Mouse (Mus musculus): ENCODE results near the gene Slc9a3r1. TPM values are rescaled to one million over a fixed set of nuclear protein-coding genes. Genes with fewer than 3 reads are reported as not detected.
A peak's percentile ranks its signal among the peaks of the same experiment; 100 is the strongest.

Slc9a3r1 gene
- total and polyA plus RNA-seq, 2 experiments, result 117 to 130 TPM

DNA sequence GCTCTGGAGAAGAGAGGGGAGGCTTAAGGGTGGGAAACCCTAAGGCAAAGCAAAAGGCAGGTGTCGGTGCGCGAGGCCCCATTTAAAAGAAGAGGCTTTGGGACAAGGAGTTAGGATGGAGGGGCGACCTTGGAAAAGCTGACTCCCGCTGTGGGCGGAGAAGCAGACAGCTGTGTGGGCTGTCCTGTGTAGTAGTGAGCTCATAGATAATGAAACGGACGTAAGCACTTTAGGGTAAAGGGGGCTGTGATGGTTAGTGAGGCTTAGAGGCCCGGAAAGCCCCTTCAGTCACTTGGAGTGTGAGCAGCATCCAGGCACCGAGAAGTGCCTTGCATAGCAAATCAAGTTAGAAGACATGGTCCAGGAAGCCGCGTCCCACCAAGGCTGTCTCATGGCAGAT is 24.6 kb downstream of the Slc9a3r1 start, which contains the start of gene Nat9:
Gene Nat9, minus strand, starts transcription at position 167 of the 400 bp plus-strand sequence.
- DNase-seq (ENCODE audit: extremely low read depth, low read depth, low spot score), result no peak
- WGBS, result 7% methylated on average over 12 of the region's 12 CpGs
- no peaks in the 10 kb centered on the region; the same call in 1 of the 2 replicates for H3K79me2 ChIP-seq (ENCODE audit: control insufficient read depth, insufficient read depth, low read length)
- H3K27ac ChIP-seq (replicated peaks; ENCODE audit: insufficient read depth, low read depth, low read length), result peak within 1 kb of the TSS; percentile 84
- peak within 1 kb of the TSS; percentile 57 for H3K4me3 ChIP-seq (ENCODE audit: insufficient read depth, low read depth, low read length)
- no peaks in the 10 kb centered on the region for H3K27me3 ChIP-seq (ENCODE audit: control insufficient read depth, insufficient read depth, low read length)
- TF ChIP-seq CTCF (IDR thresholded peaks at IDR 0.05; ENCODE audit: low read depth, low read length), result no peak
- TF ChIP-seq POLR2A (IDR thresholded peaks at IDR 0.05; ENCODE audit: extremely low read depth, insufficient read depth, low read length), result no peak
- peaks cover 9% of the 10 kb centered on the region for H3K4me1 ChIP-seq (ENCODE audit: control insufficient read depth, insufficient read depth, low read length)
- peak within 1 kb of the TSS; percentile 69 for H3K9ac ChIP-seq (ENCODE audit: low read depth, low read length)
- H3K36me3 ChIP-seq (ENCODE audit: control insufficient read depth, insufficient read depth, low read length), result no peaks in the 10 kb centered on the region

DNA sequence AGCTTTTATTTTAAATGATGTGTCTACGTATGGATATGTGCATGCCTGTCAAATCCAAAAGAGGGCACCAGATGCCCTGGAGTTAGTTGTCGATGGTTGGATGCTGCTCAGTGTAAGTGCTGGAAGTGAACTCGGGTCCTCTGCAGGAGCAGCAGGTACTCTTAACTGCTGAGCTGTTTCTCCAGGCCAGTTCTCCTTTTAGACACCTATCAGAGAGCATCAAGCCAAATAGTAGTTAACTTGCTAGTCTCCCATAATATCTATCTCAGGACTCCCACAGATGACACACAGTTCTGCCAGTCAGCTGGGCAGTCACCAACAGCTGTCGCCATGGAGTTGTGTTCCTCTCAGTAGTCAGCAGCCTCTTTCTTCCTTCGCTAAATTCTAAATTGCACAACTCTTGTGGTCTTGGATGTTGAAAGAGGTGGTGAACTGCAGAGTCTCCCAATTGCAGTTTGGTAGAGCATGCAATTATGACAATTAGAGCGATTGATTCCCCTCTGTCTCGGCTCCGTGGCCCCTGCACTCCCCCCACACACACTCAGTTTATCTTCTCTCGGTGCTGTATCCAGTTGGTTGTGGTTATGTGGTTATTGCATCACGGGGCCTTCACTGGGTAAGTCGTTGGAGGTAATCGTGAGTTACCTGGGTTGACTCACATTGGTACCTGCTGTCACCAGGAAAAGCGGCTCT is 25.5 kb downstream of the Slc9a3r1 start:
- Histone ChIP-seq H3K27ac (replicated peaks; ENCODE audit: insufficient read depth, low read depth, low read length) (no peak overlapping the region), H3K36me3 (ENCODE audit: control insufficient read depth, insufficient read depth, low read length) (no peaks in the 10 kb centered on the region), H3K4me1 (ENCODE audit: control insufficient read depth, insufficient read depth, low read length) (peaks cover 9% of the 10 kb centered on the region), H3K4me3 (ENCODE audit: insufficient read depth, low read depth, low read length) (no peak overlapping the region), H3K79me2 (ENCODE audit: control insufficient read depth, insufficient read depth, low read length) (no peaks in the 10 kb centered on the region; the same call in 1 of the 2 replicates), H3K9ac (ENCODE audit: low read depth, low read length) (no peak overlapping the region), H3K27me3 (ENCODE audit: control insufficient read depth, insufficient read depth, low read length) (no peaks in the 10 kb centered on the region)
- DNase-seq (ENCODE audit: extremely low read depth, low read depth, low spot score), result peak; percentile 34
- WGBS, result 73% methylated on average over 13 of the region's 13 CpGs
- TF ChIP-seq CTCF (IDR thresholded peaks at IDR 0.05; ENCODE audit: low read depth, low read length), result no peak
- no peak for TF ChIP-seq POLR2A (IDR thresholded peaks at IDR 0.05; ENCODE audit: extremely low read depth, insufficient read depth, low read length)

DNA sequence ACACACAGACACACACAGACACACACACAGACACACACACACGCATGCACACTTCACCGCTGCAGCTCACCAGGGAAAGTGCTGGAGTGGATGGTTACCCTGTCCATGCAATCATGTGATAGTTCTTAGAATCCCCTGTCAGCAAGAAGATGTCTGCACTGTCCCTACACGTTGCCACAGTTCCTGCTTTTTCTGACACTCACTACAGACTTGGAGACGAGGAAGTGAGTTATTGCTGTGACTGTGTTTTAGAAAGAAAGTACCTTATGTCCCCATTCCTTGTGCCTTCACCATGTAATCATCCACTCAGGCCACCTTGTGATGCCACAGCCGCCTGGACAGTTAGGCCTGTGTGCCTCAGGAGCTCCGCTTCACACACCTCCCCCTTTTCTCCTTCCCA is 26.2 kb downstream of the Slc9a3r1 start:
- Histone ChIP-seq H3K4me1 (ENCODE audit: control insufficient read depth, insufficient read depth, low read length) (peaks cover 9% of the 10 kb centered on the region), H3K4me3 (ENCODE audit: insufficient read depth, low read depth, low read length) (no peak overlapping the region), H3K36me3 (ENCODE audit: control insufficient read depth, insufficient read depth, low read length) (no peaks in the 10 kb centered on the region), H3K27ac (replicated peaks; ENCODE audit: insufficient read depth, low read depth, low read length) (no peak overlapping the region), H3K27me3 (ENCODE audit: control insufficient read depth, insufficient read depth, low read length) (no peaks in the 10 kb centered on the region), H3K9ac (ENCODE audit: low read depth, low read length) (no peak overlapping the region), H3K79me2 (ENCODE audit: control insufficient read depth, insufficient read depth, low read length) (no peaks in the 10 kb centered on the region; the same call in 1 of the 2 replicates)
- DNase-seq (ENCODE audit: extremely low read depth, low read depth, low spot score), result peak; percentile 49
- TF ChIP-seq POLR2A (IDR thresholded peaks at IDR 0.05; ENCODE audit: extremely low read depth, insufficient read depth, low read length) (no peak), CTCF (IDR thresholded peaks at IDR 0.05; ENCODE audit: low read depth, low read length) (no peak)
- WGBS, result 86% methylated on average over 6 of the region's 6 CpGs

DNA sequence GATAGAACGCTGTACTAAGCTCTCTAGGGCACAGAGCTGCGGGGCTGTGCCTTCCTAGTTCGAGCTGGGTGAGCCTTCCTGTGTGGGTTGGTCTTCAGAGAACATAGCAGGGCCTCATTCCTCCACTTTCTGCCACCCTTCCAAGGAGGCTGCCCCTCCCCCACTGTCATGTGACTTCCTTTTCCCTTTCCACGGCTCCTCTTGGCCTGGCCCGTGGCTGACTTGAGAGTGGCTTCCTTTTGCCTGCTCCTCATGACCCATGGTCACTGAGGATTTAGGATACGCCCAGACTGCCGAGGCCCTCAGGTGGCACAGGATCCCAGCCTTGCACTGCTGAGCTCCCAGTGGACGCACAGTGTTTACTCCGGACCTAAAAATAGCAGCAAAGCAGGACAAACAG is 29.0 kb downstream of the Slc9a3r1 start:
- peak; percentile 45 for DNase-seq (ENCODE audit: extremely low read depth, low read depth, low spot score)
- Histone ChIP-seq H3K36me3 (ENCODE audit: control insufficient read depth, insufficient read depth, low read length) (no peaks in the 10 kb centered on the region), H3K27ac (replicated peaks; ENCODE audit: insufficient read depth, low read depth, low read length) (peak overlapping the region; percentile 53), H3K4me3 (ENCODE audit: insufficient read depth, low read depth, low read length) (no peak overlapping the region), H3K9ac (ENCODE audit: low read depth, low read length) (0 out of 2 replicates have a peak overlapping the region, but pooled peaks have one; percentile 35), H3K27me3 (ENCODE audit: control insufficient read depth, insufficient read depth, low read length) (no peaks in the 10 kb centered on the region), H3K79me2 (ENCODE audit: control insufficient read depth, insufficient read depth, low read length) (no peaks in the 10 kb centered on the region; the same call in 1 of the 2 replicates), H3K4me1 (ENCODE audit: control insufficient read depth, insufficient read depth, low read length) (peaks cover 5% of the 10 kb centered on the region)
- 51% methylated on average over 9 of the region's 9 CpGs for WGBS
- TF ChIP-seq POLR2A (IDR thresholded peaks at IDR 0.05; ENCODE audit: extremely low read depth, insufficient read depth, low read length), result no peak
- no peak for TF ChIP-seq CTCF (IDR thresholded peaks at IDR 0.05; ENCODE audit: low read depth, low read length)

DNA sequence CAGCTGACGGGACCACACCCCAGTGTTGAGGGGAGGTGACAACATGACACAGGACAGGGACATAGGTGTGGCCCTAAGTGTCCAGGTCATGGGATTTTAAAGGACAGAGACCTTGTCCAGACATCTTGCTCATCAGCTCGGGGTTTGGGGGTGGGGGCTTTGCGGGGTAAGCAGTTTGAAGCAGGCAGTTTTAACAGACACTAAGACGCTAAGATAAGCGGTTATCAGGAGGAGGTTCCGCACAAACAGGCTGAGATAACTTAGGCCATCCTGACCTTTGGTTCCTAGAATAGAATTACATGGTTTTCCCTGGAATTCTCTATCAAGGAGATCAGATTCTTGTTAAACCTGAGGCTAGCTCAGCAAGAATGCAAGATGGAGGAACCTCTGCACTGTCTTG is 31.6 kb downstream of the Slc9a3r1 start:
- 79% methylated on average over 6 of the region's 6 CpGs for WGBS
- TF ChIP-seq CTCF (IDR thresholded peaks at IDR 0.05; ENCODE audit: low read depth, low read length), result no peak
- TF ChIP-seq POLR2A (IDR thresholded peaks at IDR 0.05; ENCODE audit: extremely low read depth, insufficient read depth, low read length), result no peak
- Histone ChIP-seq H3K4me1 (ENCODE audit: control insufficient read depth, insufficient read depth, low read length) (no peaks in the 10 kb centered on the region; the same call in 1 of the 2 replicates), H3K27ac (replicated peaks; ENCODE audit: insufficient read depth, low read depth, low read length) (no peak overlapping the region), H3K4me3 (ENCODE audit: insufficient read depth, low read depth, low read length) (no peak overlapping the region), H3K36me3 (ENCODE audit: control insufficient read depth, insufficient read depth, low read length) (peaks cover 3% of the 10 kb centered on the region; the same call in 1 of the 2 replicates), H3K27me3 (ENCODE audit: control insufficient read depth, insufficient read depth, low read length) (no peaks in the 10 kb centered on the region), H3K79me2 (ENCODE audit: control insufficient read depth, insufficient read depth, low read length) (no peaks in the 10 kb centered on the region; the same call in 1 of the 2 replicates), H3K9ac (ENCODE audit: low read depth, low read length) (no peak overlapping the region)
- DNase-seq (ENCODE audit: extremely low read depth, low read depth, low spot score), result no peak

- TF ChIP-seq CTCF (IDR thresholded peaks at IDR 0.05; ENCODE audit: low read depth, low read length), result no peak
- H3K4me1 ChIP-seq (ENCODE audit: control insufficient read depth, insufficient read depth, low read length), result no peaks in the 10 kb centered on the region; the same call in 1 of the 2 replicates
- H3K27ac ChIP-seq (replicated peaks; ENCODE audit: insufficient read depth, low read depth, low read length), result no peak overlapping the region
- peaks cover 3% of the 10 kb centered on the region; the same call in 1 of the 2 replicates for H3K36me3 ChIP-seq (ENCODE audit: control insufficient read depth, insufficient read depth, low read length)
- no peaks in the 10 kb centered on the region; the same call in 1 of the 2 replicates for H3K79me2 ChIP-seq (ENCODE audit: control insufficient read depth, insufficient read depth, low read length)
- 79% methylated on average over 5 of the region's 5 CpGs for WGBS
- no peak for DNase-seq (ENCODE audit: extremely low read depth, low read depth, low spot score)
- no peak overlapping the region for H3K9ac ChIP-seq (ENCODE audit: low read depth, low read length)
- no peak overlapping the region for H3K4me3 ChIP-seq (ENCODE audit: insufficient read depth, low read depth, low read length)
- no peaks in the 10 kb centered on the region for H3K27me3 ChIP-seq (ENCODE audit: control insufficient read depth, insufficient read depth, low read length)
Observed at GRCm38 (mm10) chr11:115195933-115196332, 32.8 kb downstream of the Slc9a3r1 start.
